Mouse (Mus musculus) spleen, adult 2 months (tissue): ENCODE measurements at regions not wholly inside any gene's neighbourhood (a gene's known extent, or its start where the extent isn't known, plus 50 kb on each side); places are given as distances from the start of the nearest gene placed in this dataset.

Experiments
- DNase-seq, 2 experiments: peaks; one replicate each; pipeline versions ENCODE4 v3.0.0 to v3.0.0-alpha.2; 2012 to 2021; ENCODE audit warnings: low spot score in 2 of 2, low read depth in 1 of 2
- H3K27ac ChIP-seq: fragments of 200-500 bp; 2 replicates; pipeline ENCODE4 v1.5.1; 2012; ENCODE audit warnings: low read length, inconsistent platforms; ENCODE audit not compliant: insufficient read depth
- H3K27me3 ChIP-seq: fragments of 200-500 bp; 2 replicates; pipeline ENCODE4 v1.6.1; 2012; ENCODE audit warnings: mild to moderate bottlenecking, moderate library complexity, low read length, inconsistent platforms; ENCODE audit not compliant: control insufficient read depth, insufficient read depth
- H3K36me3 ChIP-seq: fragments of 200-500 bp; 2 replicates; pipeline ENCODE4 v1.6.1; 2012; ENCODE audit warnings: mild to moderate bottlenecking, low read length, inconsistent platforms; ENCODE audit not compliant: control insufficient read depth, insufficient read depth
- H3K4me1 ChIP-seq: fragments of 200-500 bp; 2 replicates; pipeline ENCODE4 v1.6.1; 2011; ENCODE audit warnings: inconsistent platforms; ENCODE audit not compliant: control insufficient read depth, insufficient read depth, insufficient read length
- H3K4me3 ChIP-seq: fragments of 200-500 bp; 2 replicates; pipeline ENCODE4 v1.5.1; 2011; ENCODE audit warnings: mild to moderate bottlenecking, inconsistent platforms; ENCODE audit not compliant: insufficient read depth, insufficient read length; ENCODE audit errors: extremely low read depth
- CTCF ChIP-seq: fragments of 200-500 bp; IDR thresholded peaks from 2 replicates; pipeline ENCODE4 v1.5.1; 2011; ENCODE audit warnings: mild to moderate bottlenecking, inconsistent platforms; ENCODE audit not compliant: insufficient read depth, insufficient read length, insufficient replicate concordance; ENCODE audit errors: extremely low read depth
- POLR2A ChIP-seq: fragments of 200-500 bp; IDR thresholded peaks from 2 replicates; pipeline ENCODE4 v1.6.1; 2011; ENCODE audit warnings: low read depth, low read length, inconsistent platforms
- WGBS: fragments of 180-500 bp; shearing (Covaris S2); methylation state at CpG from one replicate; pipeline ENCODE4 v1.1.7; 2018; 5-methylcytosine and 5-hydroxymethylcytosine counted together

DNA sequence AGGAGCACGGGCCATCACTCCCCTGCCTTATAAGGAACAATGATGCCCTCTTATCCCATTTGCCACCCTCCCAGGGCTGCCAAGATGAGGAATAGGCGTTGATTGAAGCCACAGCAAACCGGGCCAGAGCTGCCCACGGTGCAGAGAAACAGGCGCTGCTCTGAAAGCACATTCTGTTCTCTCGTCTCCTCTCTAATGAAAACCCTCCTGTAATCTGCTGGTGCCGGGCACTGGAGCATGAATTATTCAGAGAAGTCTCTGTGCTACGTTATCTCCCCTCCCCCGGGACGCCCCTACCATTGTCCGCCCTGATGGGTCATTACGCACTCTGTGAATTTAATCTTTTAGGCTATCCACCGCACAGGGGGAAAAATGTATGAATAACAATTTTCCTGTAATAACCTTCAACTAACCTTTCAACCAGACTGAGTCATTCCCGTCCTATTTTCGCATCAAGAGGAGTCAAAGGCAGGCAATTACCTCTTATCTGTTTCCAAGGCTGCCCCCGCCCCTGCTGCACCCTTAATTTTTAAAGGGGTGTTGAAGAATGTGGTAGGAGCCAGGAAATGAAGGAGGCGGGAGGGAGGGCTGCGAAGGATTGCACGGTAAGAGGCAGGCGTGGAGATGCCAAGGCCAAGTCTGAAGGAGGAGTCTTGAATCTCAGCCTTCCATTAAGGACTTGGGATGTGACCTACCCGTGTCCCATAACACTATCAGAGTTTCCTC, 201.6 kb downstream of the Tle3 start:
- Histone ChIP-seq H3K36me3 (no peaks in the 10 kb centered on the region), H3K27ac (no peak overlapping the region), H3K27me3 (no peaks in the 10 kb centered on the region), H3K4me1 (no peaks in the 10 kb centered on the region), H3K4me3 (no peak overlapping the region)
- no peak for DNase-seq
- no peak for TF ChIP-seq POLR2A
- no peak for TF ChIP-seq CTCF
- 77% methylated on average over 21 of the region's 21 CpGs for WGBS

DNA sequence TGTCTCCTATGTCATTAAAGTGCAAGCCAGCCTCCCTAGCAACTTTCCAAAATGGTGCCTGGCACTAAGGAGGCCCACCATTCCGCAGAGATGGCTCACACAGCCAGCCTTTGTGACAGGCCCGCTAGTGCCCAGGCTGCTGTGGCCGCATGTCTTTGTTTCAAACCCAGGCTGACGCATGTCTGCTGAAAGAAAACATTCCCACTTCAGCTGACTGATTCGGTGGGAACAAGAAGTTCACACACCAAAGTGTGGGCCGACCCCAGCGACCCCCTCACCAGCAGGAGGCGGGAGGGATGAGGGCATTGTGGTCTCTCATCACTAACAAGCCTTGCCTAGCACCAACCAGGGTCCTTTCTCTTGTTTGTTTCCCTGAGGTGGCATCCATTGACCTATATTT, 190.9 kb downstream of the Tle3 start:
- 83% methylated on average over 8 of the region's 8 CpGs for WGBS
- Histone ChIP-seq H3K27me3 (no peaks in the 10 kb centered on the region), H3K4me1 (no peaks in the 10 kb centered on the region), H3K36me3 (no peaks in the 10 kb centered on the region), H3K4me3 (no peak overlapping the region), H3K27ac (no peak overlapping the region)
- TF ChIP-seq CTCF = no peak
- TF ChIP-seq POLR2A = no peak
- DNase-seq = no peak

DNA sequence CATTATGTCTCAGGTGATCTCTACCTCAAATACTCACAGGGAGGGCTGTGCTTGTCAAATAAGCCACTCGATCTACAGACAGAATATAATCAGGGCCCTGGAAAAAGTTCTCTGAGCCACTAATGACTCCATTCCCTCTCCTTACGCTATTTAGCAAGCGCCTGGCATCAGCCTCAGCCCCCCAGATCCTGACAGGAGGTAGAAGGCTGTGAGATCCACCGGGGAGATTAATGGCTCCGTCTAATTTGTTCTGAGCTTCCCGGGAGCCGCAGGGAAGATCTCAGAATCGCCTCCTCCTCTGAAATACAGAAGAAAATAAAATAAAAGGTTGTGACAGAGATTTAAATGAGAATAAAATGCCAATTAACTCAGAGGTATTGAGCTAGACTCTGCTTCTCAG, 189.4 kb downstream of the Tle3 start:
- H3K36me3 ChIP-seq = no peaks in the 10 kb centered on the region
- no peaks in the 10 kb centered on the region for H3K27me3 ChIP-seq
- DNase-seq = no peak
- no peak overlapping the region for H3K4me3 ChIP-seq
- H3K4me1 ChIP-seq = no peaks in the 10 kb centered on the region
- H3K27ac ChIP-seq = no peak overlapping the region
- TF ChIP-seq POLR2A (no peak), CTCF (no peak)
- 87% methylated on average over 8 of the region's 8 CpGs for WGBS

DNA sequence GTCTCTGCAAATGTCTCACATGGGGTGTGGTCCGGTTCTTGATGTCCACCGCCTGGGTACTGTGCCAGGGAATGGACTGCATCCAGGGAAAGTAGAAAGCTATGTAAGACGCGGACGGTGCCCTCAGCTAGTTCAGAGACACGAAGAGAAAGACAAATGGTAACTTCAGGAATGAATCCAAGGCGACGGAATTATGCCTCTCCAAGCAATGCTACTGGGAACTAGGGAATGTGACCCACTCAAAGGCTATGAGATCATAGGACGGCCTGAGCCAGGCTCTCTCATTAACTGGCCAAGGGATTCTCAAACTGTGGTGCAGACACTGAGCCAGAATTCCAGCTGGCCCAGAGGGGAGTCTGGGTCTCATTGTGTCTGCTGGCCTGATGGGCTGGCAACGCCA, 186.5 kb downstream of the Tle3 start:
- no peak for DNase-seq
- Histone ChIP-seq H3K27me3 (no peaks in the 10 kb centered on the region), H3K27ac (no peak overlapping the region), H3K36me3 (no peaks in the 10 kb centered on the region), H3K4me1 (no peaks in the 10 kb centered on the region), H3K4me3 (no peak overlapping the region)
- WGBS = 82% methylated on average over 10 of the region's 10 CpGs
- TF ChIP-seq CTCF = no peak
- TF ChIP-seq POLR2A = no peak

DNA sequence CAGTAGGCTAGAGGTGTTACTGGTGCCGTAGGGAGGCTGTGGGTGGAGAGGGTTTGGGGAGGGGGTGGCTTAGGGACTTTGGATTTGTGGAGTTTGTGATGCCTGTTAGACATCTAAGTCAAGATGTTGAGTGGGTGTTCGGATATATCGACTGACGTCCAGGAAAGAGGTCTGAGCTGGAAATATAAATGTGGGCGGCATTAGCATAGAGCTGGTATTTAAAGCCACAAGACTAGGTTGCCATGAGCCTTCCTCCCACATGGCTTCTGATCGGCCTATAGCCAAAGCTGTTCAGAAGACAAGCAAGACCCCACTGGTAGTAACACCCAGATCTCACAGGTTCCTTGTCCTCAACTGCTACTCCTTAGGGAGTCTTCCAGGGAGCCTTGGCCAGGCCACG, 184.9 kb downstream of the Tle3 start:
- TF ChIP-seq POLR2A (no peak), CTCF (no peak)
- Histone ChIP-seq H3K36me3 (no peaks in the 10 kb centered on the region), H3K27me3 (no peaks in the 10 kb centered on the region), H3K4me1 (no peaks in the 10 kb centered on the region), H3K4me3 (no peak overlapping the region), H3K27ac (no peak overlapping the region)
- no peak for DNase-seq
- 94% methylated on average over 7 of the region's 7 CpGs for WGBS

DNA sequence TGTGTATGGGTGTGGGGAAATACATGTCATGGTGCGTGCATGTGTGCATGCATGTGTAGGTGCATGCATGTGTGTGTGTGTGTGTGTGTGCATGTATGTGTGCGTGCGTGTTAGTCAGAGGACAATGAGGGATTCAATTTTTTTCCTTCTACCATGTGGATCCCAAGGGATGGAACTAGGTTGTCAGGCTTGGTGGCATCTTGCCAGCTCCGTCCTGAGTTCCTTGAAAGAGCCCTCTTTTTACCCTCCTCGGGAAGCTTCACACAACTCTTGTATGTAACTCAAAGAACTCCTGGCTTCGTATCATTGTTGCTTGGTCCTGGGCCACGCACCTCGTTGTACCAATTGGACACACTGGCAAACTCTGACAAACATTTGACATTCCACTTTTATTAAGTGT, 183.0 kb downstream of the Tle3 start:
- no peaks in the 10 kb centered on the region for H3K27me3 ChIP-seq
- 88% methylated on average over 8 of the region's 8 CpGs for WGBS
- H3K4me3 ChIP-seq = no peak overlapping the region
- H3K4me1 ChIP-seq = no peaks in the 10 kb centered on the region
- no peaks in the 10 kb centered on the region for H3K36me3 ChIP-seq
- no peak for DNase-seq
- no peak overlapping the region for H3K27ac ChIP-seq
- TF ChIP-seq CTCF (no peak), POLR2A (no peak)

DNA sequence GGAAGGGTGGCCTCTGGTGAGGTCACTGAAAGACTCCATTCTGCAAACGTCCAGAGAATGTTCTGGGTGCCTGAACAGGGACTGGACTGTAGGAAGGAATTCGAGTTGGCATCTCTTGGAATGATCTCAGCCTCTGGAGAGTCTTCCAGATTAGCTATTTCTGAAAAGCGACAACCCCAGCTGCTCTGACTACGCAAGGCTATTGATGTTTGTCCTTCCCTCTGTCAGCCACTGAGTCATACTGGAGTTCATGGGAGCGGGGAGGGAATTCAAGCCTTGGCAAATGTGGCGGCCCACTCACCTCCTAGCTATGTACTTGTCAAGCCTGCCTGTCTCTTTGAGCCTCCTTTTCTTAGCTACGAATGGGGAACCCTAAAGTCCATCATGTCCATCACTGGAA, 182.4 kb downstream of the Tle3 start:
- no peaks in the 10 kb centered on the region for H3K36me3 ChIP-seq
- H3K27me3 ChIP-seq = no peaks in the 10 kb centered on the region
- H3K4me3 ChIP-seq = no peak overlapping the region
- no peak for TF ChIP-seq POLR2A
- no peak for TF ChIP-seq CTCF
- DNase-seq = no peak
- 84% methylated on average over 7 of the region's 7 CpGs for WGBS
- H3K27ac ChIP-seq = no peak overlapping the region
- no peaks in the 10 kb centered on the region for H3K4me1 ChIP-seq
